Mouse (Mus musculus): ENCODE results near the gene Klhl21. TPM values are rescaled to one million over a fixed set of nuclear protein-coding genes. Genes with fewer than 3 reads are reported as not detected.

The Klhl21 gene
- polyA plus RNA-seq (2017; shearing (Covaris generic)) = 10 to 100 TPM; 10.1 to 14.7 TPM

GRCm38 (mm10) chr4:152008622-152009075 lies at the start of gene Klhl21:
Gene Klhl21 (plus strand): TSS chr4:152008803.

GRCm38 (mm10) chr4:151988342-151989109 lies 20.1 kb upstream of the Klhl21 start, which contains the start of gene Thap3:
Gene Thap3 (minus strand): TSS chr4:151988997.

GRCm38 (mm10) chr4:151996173-151996950 lies 12.2 kb upstream of the Klhl21 start, which contains the start of gene Phf13:
Gene Phf13 (minus strand): TSS chr4:151996258.

GRCm38 (mm10) chr4:152027524-152027923 lies 18.9 kb downstream of the Klhl21 start, which contains the start of gene Zbtb48:
Gene Zbtb48 (minus strand): TSS chr4:152027671.

GRCm38 (mm10) chr4:152038225-152038984 lies 29.8 kb downstream of the Klhl21 start, which contains the start of gene Tas1r1:
Gene Tas1r1 (minus strand): TSS chr4:152038568.

GRCm38 (mm10) chr4:152038985-152039830 lies 30.6 kb downstream of the Klhl21 start, which contains the start of gene Nol9:
Gene Nol9 (plus strand): TSS chr4:152039321.

Other genes with a start within 250 kb of the Klhl21 start
- 10 to 100 TPM; 40.4 to 59.0 TPM for gene Camta1, start 146.9 kb upstream of the Klhl21 start, polyA plus RNA-seq (2017; shearing (Covaris generic))
- gene Dnajc11, start 75.1 kb upstream of the Klhl21 start, polyA plus RNA-seq (2017; shearing (Covaris generic)) = 10 to 100 TPM; 39.6 to 50.9 TPM
- gene Thap3, start 19.8 kb upstream of the Klhl21 start, polyA plus RNA-seq (2017; shearing (Covaris generic)) = 100 to 1,000 TPM in 1 of 2 experiments, 10 to 100 TPM in 1; 96.1 to 108 TPM
- 10 to 100 TPM in 1 of 2 experiments, 1 to 10 TPM in 1; 9.8 to 17.5 TPM for gene Phf13, start 12.5 kb upstream of the Klhl21 start, polyA plus RNA-seq (2017; shearing (Covaris generic))
- gene Zbtb48, start 18.9 kb downstream of the Klhl21 start, polyA plus RNA-seq (2017; shearing (Covaris generic)) = 10 to 100 TPM; 21.2 to 27.7 TPM
- under 1 TPM in 1 of 2 experiments, not detected in 1; 0.07 TPM for gene Tas1r1, start 29.8 kb downstream of the Klhl21 start, polyA plus RNA-seq (2017; shearing (Covaris generic))
- 10 to 100 TPM; 36.6 to 38.0 TPM for gene Nol9, start 30.5 kb downstream of the Klhl21 start, polyA plus RNA-seq (2017; shearing (Covaris generic))
- 1 to 10 TPM; 6.9 to 9.2 TPM for gene Plekhg5, start 63.7 kb downstream of the Klhl21 start, polyA plus RNA-seq (2017; shearing (Covaris generic))
- 100 to 1,000 TPM; 104 to 200 TPM for gene Tnfrsf25, start 107.1 kb downstream of the Klhl21 start, polyA plus RNA-seq (2017; shearing (Covaris generic))
- gene Espn, start 143.6 kb downstream of the Klhl21 start, polyA plus RNA-seq (2017; shearing (Covaris generic)) = 10 to 100 TPM; 22.4 to 22.6 TPM
- under 1 TPM in 1 of 2 experiments, not detected in 1; 0.17 TPM for gene Hes2, start 150.1 kb downstream of the Klhl21 start, polyA plus RNA-seq (2017; shearing (Covaris generic))
- 100 to 1,000 TPM in 1 of 2 experiments, 10 to 100 TPM in 1; 53.7 to 161 TPM for gene Acot7, start 169.3 kb downstream of the Klhl21 start, polyA plus RNA-seq (2017; shearing (Covaris generic))

Measured in activated CD4-positive, CD25-positive, alpha-beta regulatory T cell (primary cell).